Mouse (Mus musculus): ENCODE results near the gene N6amt1.

N6amt1 gene

DNA sequence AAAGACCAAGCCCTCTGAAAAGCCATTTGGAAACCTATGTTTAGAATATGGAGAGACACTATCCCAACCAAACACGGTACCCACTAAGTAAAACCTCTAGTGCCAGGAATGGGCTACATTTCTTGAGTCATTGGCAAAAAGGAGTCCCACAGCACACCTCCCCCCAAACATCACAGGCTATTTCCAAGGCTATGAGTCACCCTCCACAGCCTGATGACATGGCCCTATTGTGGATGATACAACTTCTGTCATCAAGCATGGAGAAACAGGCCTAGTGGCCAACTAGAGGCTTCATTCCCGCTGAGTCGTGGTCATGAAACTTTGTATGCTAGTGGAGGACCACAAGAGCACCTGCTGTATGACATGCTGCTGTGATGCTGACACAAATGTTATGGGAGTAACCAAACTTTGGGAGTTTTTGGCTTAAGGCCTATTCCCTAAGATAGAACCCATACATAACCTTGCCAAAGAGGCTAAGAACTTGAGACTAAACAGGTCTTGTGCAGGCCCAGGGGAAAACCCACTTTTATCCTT lies 33.5 kb downstream of the N6amt1 start:
- DNase-seq = no peak

- peak; percentile 53 to 54 for DNase-seq
These were observed 40.0 kb downstream of the N6amt1 start for GRCm38 (mm10) chr16:87393813-87394548.

GRCm38 (mm10) chr16:87405001-87405400 lies 51.0 kb downstream of the N6amt1 start:
- peak; percentile 62 to 73 for DNase-seq

Measured in B cell, adult 2 months (primary cell).